Mouse (Mus musculus): Measurements from ENCODE around the gene Cyp17a1.

Cyp17a1 gene

GRCm38 (mm10) chr19:46670691-46671090 is 2.3 kb downstream of the Cyp17a1 start:
- DNase-seq (ENCODE audit: low read depth, low spot score) = peak; percentile 34

DNA sequence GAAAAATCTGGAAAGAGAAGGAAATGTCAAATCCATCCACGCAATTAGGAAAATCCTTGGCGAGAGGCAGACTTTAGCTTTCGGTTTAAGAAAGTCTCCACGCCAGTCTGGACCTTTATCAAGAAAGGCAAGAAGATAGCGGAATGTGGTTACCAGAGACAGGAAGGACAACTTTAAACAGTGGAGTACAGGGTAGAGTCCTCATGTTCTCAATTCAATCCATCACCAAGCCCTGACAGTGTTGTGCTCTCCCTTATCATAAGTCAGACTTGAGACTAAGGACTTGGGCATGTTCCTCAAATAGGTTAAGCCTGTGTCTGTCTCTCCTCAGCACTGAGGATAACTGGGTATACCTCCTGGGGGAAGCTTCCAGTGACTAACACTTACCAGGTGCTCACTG is 3.2 kb downstream of the Cyp17a1 start:
- DNase-seq (ENCODE audit: low read depth, low spot score) = no peak

- DNase-seq (ENCODE audit: low read depth, low spot score) = no peak
These were observed 4.7 kb downstream of the Cyp17a1 start for GRCm38 (mm10) chr19:46668263-46668662.

DNA sequence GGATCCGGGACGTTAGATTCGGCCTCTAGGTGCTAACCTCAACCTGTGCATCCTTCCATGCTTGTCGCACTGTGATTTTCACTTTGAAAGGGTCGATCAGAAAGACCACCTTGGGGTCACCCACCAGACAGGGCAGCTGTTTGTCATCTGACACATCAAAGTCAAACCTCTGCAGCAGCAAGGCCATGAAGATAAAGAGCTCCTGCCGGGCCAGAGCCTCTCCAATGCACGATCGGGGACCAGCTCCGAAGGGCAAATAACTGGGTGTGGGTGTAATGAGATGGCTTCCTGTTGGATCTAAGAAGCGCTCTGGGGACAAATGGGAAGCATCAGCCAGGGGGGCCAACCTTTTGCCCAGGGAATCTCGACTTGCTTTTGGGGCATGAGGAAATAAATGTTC is 5.7 kb downstream of the Cyp17a1 start:
- DNase-seq (ENCODE audit: low read depth, low spot score) = no peak

DNA sequence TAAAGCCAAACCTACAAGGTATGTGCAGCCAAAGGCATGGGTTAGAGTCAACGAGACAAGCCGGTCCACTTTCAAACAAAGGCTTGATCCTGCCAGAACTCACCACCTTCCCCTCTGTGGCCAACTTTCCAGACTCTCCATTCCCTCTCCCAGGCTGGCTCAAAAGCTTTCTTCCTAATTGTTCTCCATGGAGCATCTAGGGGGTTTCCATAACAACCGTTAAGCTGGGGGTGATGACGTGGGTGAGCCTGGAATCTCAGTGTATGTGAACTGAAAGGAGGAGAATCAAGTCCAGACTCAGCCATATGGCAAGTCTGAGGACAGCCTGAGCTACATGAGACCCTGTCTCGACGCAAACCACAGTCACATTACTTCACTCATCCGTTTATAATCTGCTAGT is 7.5 kb downstream of the Cyp17a1 start:
- no peak for DNase-seq (ENCODE audit: low read depth, low spot score)

- no peak for DNase-seq (ENCODE audit: low read depth, low spot score)
These were observed 10.2 kb downstream of the Cyp17a1 start for GRCm38 (mm10) chr19:46662784-46663183.

DNA sequence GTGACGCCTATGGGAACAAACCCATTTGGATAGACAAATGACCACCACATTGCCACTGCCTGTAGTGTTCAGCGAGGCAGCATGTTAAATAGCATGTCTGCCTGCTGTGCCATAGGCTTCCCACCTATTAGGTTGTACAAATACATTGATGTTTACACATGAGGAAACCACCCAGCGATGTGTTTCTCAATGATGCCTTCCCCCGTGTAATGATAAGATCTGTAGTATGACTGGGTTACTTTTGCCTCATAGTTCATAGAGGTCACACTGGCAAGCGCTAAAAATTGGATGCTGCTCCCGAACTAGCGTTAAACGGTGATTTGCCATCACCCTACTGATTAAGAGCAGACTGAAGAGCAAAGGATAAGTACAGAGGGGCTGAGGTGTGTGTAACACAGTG is 10.8 kb downstream of the Cyp17a1 start:
- no peak for DNase-seq (ENCODE audit: low read depth, low spot score)

DNA sequence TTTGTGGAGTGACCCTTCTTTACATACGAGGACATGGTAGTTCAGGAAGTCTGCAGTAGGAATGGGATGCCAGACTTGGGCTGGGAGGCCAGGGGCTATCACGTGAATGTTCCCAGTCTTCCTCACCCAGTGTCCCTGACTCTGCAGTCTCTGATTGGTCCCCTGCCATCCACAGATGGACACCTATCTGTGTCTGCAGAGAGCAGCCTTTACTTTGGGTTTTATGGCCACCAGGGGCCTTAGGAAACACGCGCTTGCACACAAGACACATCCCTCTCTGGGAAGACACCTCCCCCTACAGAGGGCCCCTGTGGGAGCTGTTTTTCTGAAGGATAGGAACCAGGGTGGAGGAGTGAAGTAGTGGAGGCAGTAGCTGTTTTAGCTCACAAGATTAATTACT is 11.5 kb downstream of the Cyp17a1 start:
- no peak for DNase-seq (ENCODE audit: low read depth, low spot score)

DNA sequence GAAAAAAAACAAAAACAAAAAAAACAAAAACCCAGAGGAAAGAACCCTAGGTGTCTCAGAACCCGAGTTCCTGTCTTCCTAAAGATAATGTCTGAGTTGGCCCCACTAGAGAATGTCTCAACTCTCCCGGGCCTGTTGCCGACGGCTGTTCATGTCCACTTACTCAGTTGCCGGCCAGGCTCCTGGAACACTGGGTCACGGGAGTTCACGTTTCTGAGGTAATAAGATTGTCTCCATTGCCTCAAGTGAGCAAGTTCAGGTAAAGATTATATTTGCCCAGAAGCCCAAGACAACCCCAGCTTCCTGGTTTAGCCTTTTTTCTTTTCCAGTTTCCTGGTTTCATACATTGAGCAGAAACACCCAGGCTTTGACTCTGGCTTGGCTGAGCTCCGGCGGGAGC is 14.1 kb downstream of the Cyp17a1 start:
- no peak for DNase-seq (ENCODE audit: low read depth, low spot score)

- DNase-seq (ENCODE audit: low read depth, low spot score) = no peak
These were observed 14.6 kb downstream of the Cyp17a1 start for GRCm38 (mm10) chr19:46658348-46658747.

GRCm38 (mm10) chr19:46657339-46658020 is 15.5 kb downstream of the Cyp17a1 start:
- DNase-seq (ENCODE audit: low read depth, low spot score) = peak; percentile 38

- DNase-seq (ENCODE audit: low read depth, low spot score) = no peak
These were observed 16.7 kb downstream of the Cyp17a1 start for GRCm38 (mm10) chr19:46656151-46656840.

DNA sequence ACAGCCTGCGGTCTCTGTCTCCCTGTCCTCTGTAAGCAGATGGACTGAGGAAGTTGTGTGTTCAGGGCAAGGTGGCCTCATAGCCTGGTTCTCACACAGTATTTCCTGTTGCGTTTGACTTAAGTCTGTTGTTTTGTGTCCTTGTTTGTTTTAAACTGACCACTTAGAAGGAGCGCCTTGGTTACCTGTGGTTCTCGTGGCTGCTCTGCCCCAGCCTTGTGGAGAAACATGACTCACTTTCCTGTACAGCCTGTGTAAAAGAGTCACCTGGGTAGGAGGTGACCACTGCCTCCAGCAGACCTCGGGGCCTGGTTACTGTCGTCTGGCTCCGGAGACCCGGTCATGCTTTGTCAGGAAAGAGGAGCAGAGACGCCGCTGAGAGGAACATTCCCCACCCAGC is 17.3 kb downstream of the Cyp17a1 start:
- no peak for DNase-seq (ENCODE audit: low read depth, low spot score)

DNA sequence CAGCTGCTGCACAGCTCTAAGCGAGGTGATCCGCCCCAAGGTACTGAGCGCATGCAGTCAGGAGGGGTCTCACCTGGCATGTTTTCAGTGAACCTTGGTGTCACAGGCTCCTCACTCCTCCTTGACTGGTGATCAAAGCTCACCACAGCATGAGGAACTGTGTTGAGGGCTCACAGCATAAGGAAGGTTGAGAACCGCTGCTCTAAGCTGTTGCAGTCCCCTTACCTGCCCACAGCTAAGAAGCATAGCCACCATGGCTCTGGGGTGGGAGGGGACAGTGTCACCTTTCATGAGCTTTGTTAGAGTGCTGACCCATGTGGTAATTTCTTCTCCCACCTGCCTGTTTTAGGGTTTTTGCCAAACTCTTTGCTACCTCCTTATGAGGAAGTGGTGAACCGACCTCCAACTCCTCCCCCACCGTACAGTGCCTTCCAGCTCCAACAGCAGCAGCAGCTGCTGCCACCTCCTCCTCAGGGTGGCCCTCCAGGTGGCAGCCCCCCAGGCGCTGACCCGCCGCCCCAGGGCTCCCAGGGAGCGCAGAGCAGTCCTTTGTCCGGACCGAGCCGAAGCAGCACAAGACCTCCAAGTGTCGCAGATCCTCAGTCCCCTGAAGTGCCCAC is 19.2 kb downstream of the Cyp17a1 start:
- no peak for DNase-seq (ENCODE audit: low read depth, low spot score)

GRCm38 (mm10) chr19:46653188-46653587 is 19.8 kb downstream of the Cyp17a1 start:
- DNase-seq (ENCODE audit: low read depth, low spot score) = no peak

DNA sequence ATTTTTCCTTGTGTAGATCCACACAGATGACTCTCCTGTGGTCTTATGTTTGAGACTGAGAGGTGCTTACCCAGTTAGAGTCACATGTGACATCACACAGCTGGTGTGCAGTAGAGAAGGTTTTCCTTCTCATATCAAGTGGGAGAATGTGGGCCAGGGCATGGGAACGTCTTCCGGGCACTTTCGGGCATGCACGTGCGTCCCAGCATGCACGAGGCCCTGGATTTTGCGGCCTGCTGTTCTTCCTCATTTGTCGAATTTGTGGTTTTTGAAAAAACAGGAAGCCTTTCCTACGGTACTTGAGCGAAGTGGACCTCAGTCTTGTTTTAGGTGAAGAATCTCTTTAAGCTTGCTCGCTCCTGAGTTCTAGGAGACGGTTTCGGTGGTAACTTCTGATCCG is 24.4 kb downstream of the Cyp17a1 start:
- no peak for DNase-seq (ENCODE audit: low read depth, low spot score)

- DNase-seq (ENCODE audit: low read depth, low spot score) = no peak
These were observed 25.1 kb downstream of the Cyp17a1 start for GRCm38 (mm10) chr19:46647850-46648249.

- DNase-seq (ENCODE audit: low read depth, low spot score) = no peak
These were observed 25.7 kb downstream of the Cyp17a1 start for GRCm38 (mm10) chr19:46647254-46647653.

DNA sequence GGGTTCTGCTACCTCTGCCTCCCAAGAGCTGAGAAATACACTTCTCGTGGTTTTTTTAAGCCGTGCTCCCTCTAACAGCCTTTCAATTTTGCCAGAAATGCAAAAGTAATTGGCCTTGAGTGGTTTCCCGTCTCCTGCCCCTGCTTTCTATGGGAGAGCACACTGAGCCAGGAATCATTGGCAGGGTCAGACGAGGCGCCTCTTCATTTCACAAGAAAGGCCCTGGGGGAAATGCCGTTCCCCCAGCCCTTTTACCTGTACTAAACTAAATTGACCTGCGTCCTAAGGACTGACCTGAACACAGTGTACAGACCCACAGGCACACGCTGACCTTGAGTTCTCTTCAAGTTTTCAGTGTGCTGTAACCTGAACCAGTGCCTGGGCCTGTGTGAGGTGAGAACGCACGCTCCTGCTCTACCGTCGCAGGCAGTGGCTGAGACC is 26.9 kb downstream of the Cyp17a1 start:
- no peak for DNase-seq (ENCODE audit: low read depth, low spot score)

DNA sequence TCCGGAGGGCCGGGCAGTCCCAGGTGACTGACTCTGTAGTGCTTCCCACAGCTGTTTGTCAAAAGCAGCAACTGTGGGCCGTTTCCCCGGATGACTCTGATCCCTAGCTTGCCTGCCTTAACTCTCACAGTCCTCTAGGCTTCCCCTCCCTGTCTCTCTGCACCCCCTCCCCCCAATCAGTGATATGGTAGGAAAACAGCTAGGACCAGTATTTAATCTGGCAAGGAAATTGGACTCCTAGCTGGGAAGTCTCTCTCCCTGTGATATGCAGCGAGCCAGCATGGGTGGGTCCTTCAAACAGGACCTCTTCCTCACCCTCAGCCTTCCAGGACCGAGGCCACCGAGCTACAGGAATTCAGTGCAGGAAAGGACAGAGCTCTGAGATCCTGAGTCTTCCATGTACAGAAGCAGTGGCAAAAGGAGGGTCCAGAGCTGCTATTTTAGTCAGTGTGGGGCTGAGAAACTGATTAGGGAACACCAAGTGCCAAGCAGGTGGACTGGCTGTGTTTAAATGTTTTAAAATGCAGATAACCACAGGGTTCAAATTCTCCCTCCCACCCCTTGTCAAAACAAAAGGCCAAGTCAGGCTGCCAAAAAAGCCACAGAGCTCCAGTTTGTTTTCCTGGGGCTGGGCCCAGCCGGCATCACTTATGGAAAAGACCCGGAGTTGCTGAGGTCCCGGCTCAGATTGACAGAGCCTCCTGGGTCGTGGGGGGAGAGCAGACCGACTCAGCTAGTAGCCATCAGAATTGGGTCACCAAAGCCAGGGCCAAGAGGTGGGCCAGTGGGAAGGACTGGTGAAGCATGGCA is 28.0 kb downstream of the Cyp17a1 start:
- no peak for DNase-seq (ENCODE audit: low read depth, low spot score)

GRCm38 (mm10) chr19:46644343-46644792 is 28.6 kb downstream of the Cyp17a1 start:
- DNase-seq (ENCODE audit: low read depth, low spot score) = no peak

DNA sequence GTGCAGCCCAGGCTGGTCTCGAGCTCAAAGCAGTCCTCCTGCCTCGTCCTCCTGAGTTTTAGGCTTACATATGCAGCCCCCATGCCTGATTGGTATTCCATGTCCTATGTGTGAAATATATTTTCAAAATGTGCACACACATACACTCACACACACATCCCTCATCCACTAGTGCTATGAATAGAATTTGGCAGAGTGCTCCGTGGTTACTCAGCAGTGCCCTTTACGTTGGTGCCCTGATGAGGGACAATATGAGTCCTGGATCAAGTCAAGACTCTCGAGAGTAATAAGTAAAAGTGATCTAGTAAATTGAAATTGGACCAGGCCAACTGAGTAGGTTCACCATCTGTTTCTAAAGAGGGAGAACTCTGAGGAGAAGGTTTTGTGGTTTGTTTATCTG is 29.7 kb downstream of the Cyp17a1 start:
- DNase-seq (ENCODE audit: low read depth, low spot score) = no peak

Measured in WW6 (cell line).